Mouse (Mus musculus): ENCODE data around the gene Nlgn1.

- TF ChIP-seq CTCF (IDR thresholded peaks at IDR 0.05; ENCODE audit: extremely low read depth, insufficient read length, insufficient replicate concordance, low read depth, low read length) = no peak
- TF ChIP-seq POLR2A (IDR thresholded peaks at IDR 0.05; ENCODE audit: low read depth, low read length) = no peak
Observed at GRCm38 (mm10) chr3:26216231-26216630, 116.0 kb downstream of the Nlgn1 start.

Measured in small intestine, adult 2 months (tissue).